Mouse (Mus musculus) gastrocnemius, postnatal 10 days (tissue): ENCODE measurements around the gene Gm49361. TPM values are rescaled to one million over a fixed set of nuclear protein-coding genes. Genes with fewer than 3 reads are reported as not detected.
A peak's percentile ranks its signal among the peaks of the same experiment; 100 is the strongest.

Experiments
- DNase-seq: peaks from one replicate; pipeline ENCODE4 v3.0.0; 2021; ENCODE audit warnings: mixed read lengths
- total RNA-seq, 2 experiments: library from RNA; stranded (reverse); gene quantifications; 2 replicates each; pipeline ENCODE4 v1.2.3; 2021

Gene Gm49361
- total RNA-seq, 2 experiments from 2014 or later: not detected

DNA sequence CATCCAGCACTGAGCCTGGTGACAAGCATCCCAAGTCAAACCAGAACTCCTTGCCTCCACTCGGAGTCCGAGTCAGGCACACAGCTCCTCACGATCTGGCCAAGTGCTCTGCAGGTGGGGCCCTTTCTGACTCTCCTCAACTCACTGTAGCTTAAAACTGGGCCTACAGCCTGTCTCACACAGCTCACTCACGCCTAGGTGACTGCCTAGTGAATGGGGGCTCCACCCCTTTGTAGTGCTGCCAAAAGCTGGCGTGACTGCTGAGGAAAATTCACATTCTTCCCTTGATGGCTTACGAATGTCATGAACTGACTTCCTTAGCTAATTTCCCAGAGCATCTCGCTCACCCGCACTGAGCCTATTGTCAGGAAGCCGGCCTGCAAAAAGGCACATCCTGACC is 15.4 kb downstream of the Gm49361 start:
- DNase-seq: peak; percentile 30

DNA sequence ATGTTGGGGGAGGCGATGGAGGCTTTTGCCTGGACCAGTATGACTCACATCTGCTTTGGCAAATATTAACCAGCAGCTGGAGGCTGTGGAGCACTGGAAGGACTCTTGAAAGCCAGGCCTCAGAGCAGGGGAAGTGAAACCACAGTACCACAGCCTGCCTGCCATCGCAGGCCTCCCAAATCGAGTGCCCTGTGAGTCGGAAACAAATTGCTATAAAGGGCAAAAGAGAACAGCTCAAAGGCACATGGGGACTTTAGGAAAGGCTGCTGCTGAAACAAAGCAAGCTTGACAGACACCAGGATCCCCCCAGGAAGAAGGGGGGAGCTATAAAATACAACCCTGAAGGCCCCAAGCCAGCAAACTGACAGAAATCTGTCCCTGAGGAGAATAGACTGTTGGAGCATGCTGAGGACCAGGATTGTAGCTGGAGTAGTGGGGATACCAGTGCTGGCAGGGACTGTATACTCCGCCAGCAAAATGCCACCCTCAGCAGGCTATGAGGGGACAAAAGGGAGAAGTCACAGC is 15.9 kb downstream of the Gm49361 start:
- DNase-seq: no peak

DNA sequence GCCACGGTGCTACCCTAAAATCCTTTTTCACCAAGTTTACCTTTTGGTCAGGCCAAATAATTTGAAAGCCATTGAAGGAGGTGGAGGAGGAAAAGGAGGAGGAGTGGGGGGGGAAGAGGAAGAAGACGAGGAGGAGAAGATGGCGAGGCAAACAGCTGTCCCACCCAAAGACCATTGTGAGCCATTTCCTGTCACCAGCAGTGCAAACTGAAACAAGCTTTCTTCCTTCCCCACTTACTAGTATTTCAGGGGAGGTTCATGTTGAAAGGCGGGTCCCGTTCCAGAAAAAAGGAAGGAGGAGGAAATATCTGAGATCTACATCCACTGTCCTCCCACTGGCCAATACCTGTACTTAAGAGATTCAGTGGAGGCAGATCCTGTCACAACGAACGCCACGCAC is 16.5 kb downstream of the Gm49361 start:
- DNase-seq: no peak

DNA sequence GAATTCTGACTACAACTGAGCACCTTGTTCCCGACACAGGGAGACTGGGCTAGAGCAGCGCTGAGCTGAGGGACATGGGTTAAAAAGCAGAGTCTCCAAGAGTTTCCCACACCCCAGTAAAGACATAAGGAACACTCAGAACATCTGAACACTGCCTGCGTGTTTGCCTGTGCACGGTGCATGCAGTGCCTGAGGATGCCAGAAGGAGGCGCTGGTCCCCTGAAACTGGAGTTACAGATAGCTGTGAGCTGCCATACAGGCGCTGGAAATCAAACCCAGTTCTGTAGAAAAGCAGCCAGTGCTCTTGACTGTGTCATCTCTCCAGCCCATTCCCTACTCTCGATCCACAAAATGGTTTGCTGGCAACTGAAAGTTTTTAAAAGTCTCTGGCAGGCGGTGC is 19.7 kb downstream of the Gm49361 start:
- no peak for DNase-seq

DNA sequence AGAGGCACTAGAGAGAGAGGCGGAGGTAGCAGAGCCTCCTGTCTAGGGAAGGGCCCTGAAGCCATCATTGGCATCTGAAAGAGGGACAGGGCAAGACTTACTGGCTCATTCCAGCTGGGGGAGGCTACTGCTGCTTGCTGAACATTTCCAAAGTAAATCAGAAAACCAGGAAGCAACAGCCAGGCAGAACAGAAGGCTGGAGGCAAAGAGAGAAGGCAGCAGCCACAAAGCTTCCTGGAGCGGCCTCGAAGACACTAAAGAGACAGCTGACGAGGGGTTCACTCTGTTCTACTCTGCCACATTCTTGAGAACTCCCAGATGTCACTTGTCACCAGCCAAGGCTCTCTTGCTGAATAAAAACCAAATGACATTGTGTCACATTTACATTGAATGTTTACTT is 21.4 kb downstream of the Gm49361 start:
- DNase-seq: no peak

DNA sequence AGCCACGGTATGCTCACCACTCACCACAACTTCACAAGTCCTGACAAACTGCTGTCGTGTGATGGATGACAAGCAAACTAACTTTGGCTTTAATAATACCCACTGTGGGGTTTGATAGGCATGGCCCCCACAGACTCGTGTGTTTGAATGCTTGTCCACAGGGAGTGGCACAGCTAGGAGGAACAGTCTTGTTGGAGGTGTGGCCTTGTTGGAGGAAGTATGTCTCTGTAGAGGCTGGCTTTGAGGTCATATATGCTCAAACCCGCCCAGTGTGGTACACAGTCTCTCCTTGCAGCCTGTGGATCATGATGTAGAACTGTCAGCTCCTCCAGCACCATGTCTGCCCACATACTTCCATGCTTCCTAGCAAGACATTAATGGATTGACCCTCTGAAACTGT is 27.7 kb downstream of the Gm49361 start:
- no peak for DNase-seq

DNA sequence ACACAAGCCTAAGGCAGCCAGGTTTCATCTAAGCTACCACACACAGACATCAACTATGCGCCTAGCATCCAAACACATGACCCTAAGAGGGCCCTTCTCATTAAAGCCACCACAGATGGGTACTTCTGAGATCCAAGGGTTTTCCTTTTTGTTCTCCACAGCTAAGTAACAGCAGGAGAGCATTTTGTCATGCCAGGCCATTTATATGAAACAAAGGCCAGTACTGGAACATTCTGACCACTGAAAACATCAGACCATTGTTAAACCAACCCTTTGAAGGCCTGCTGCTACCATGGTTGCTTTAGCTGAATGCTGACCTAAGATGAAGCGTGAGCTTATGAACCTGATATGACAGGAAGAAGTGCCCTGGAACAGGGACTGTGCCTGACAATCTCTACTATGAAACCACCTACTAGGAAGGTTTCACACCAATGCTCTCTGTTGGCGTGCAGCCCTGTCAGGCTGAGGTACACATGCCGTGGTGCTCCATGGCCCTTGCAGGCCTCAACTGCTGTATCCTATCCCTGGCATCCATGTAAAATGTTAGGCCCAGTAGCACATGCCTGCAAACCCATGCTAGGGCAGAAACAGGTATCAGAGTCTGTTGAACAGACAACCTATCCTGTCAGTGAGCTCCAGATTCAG is 29.2 kb downstream of the Gm49361 start:
- DNase-seq: no peak

DNA sequence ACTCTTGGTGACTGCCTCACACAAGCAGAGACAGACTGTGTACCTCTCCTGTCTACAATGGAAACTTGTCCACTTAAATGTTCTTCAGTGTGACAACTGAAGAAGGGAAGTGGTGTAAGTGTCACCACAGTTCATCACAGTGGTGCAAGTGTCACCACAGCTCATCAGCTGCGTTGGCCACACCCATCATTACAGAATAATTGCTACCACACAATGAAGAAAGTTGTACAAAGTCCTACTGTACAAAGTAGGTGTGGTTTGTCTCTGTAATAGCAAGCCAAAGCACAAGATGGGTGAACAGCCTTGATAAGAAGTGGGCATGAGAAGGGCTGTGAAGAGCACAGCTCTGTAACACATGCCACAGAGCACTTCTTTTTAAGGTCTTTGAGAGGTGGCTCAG is 33.0 kb downstream of the Gm49361 start:
- DNase-seq: no peak

DNA sequence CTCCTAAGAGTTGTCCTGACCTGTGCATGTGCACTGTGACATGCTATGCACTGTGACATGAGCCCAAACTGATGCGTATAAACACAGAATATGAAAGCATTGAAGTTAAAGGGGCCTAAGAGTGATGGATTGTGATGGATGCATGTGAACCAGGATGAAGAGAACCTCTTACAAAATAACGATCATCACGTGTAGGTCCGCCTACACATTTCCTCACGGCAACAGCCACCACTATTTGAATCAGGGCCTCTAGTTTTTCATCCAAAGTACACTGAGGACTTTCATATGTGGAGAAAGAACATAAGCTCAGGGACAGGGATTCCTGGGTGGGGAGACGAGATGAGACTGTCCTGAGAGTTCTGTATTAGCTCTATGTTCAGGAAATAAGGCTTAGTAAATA is 34.8 kb downstream of the Gm49361 start:
- DNase-seq: no peak

DNA sequence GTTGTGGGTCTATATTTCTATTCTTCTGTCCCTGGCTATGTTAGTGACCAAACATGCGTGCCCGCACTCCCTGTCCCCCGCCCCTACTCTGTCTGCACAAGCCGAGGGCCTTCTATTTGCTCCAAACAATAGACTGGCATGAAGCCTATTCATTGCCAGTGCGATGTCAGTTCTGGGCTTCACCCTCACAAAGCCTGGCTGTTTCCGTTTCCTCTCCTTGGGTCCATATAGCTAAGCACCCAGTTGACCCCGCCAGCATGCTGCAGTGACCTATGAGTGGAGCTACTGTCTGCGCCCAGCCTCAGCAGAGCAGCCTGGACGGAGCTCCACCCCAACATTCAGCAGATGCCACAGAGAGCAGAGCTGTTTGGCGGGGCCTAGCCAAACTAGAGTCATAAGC is 36.7 kb downstream of the Gm49361 start:
- no peak for DNase-seq

DNA sequence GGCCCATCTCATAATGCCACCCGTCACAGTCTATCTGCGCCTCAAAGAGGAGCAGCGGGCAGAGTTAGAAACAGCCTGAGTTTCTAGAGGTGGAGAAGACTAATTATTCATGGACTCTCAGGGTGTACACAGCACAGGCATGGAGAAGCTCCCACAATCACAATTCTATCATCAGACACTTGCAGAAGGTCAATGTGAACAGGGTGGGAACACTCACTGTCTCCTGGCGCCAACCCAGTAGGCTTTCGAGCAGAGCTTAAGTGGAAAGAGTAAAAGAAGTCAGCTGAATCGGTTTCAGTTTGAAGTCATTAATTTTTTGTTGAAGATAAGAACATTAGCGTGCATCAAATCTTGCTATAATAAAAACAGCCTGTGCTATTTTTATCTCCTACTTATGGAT is 37.3 kb downstream of the Gm49361 start:
- peak; percentile 52 for DNase-seq

DNA sequence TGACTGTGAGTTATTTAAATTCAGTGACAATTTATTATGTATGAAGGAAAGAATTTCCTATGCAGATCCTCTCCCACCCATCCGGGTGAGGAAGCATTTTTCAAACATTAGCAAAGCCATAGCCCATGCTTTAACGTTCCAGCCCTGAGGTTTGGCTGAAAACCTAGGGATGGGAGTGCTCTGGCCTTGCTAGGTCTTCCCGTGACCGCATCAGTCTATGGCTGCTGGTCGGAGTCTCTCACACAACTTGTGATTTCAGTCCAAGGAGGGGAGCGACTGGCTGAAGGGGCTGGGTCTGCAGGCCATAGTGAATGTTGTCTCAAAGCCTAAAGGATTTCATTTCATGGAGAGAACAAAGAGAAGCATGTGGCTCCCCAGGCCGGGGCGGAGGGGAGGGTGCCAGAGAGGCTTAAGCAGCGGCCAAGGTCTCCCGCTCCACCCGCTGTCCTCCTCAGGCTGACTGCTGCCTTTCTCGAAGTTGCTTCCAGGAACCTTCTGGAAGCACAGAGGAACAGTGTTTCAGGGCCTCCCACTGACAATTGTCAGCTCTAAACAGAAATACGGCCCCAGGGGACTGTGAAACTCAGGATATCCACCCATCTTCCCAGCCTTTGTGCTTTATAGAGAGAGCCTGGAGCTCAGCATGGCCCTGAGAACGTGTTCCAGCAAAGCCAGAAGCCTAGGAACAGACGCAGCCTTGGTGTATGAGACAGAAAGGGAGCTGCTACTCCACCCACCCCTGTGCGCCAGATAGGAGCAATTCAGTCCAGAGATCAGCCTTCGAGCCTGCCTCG is 38.6 kb downstream of the Gm49361 start:
- DNase-seq: peak; percentile 44

DNA sequence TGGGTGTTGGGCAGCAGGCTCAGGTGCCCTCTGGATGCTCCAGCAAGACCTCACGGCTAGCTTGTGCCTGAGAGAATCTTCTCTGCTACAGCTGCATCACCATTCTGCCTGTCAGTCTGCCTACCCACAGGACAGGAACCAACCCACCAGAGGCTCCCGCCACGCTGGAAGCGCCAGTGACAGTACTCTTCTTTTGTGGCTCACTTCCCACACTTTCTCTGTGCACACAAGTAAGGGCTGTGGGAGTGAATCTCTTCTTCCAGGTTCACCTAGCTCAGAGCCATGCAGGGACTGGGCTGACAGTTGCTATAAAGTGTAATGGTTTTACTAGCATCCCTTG is 39.2 kb downstream of the Gm49361 start:
- DNase-seq: no peak

DNA sequence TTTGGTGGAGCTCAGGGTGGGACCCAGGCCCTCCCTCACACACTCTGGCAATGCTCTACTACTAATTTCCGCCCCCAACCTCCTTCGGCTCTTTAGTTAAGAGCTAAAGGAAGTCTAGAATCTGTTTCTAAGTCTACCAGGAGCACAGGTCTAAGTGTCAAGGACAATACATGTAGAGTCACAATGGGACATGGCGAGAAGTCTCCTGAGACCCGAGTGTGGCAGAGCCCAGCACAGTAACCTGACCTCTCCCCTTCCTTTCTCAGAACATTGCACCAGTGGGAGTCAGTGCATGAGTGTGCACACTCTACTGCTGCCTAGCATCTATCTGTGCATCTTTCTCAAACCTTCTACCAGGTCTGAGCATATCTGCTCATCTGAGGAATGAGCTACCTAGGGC is 40.1 kb downstream of the Gm49361 start:
- DNase-seq: no peak

DNA sequence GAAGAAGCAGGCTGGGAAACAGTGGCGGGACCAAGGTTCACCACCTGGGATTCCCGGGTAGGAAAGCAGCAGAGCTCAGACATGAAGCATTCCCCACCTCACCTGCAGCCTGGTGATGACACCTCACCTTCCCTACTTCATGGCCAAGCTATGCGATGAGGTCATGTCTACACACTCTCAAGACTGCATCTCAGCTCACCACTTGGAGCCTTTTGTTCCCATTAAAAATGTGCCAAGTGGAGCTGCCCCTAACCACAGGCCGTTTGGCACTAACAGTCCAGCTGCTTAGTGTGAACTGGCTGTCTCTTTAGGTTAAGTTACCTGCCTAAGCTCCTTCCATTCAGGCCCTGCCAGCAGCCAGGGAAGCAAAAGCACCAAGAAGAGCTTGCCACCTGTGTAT is 40.8 kb downstream of the Gm49361 start:
- no peak for DNase-seq

DNA sequence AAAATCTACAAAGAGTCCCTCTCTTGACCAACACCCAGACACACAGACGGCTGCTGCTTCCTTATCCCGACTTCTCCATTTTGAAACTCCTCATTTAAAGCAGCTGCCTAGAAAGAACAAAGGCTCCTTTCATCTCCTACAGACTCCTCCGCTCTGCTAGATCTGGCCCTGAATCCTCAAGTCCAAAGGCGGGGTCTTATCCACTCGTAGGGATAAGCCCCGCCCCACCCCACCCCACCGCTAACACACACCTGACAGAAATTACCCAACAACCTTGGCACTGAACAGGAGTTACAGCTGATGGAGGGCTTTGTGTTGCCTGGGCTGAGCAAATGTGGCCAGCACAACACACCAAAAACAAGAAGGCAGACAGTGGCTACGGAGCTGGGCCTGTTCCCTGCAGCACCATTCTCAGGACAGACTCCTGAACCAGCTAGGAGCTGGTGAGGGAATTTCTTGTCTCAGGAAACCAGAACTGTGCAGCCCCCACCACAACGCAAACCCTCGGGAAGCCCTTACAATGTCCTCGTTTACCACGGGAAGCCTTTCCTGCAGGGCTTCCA is 43.9 kb downstream of the Gm49361 start:
- DNase-seq: no peak

DNA sequence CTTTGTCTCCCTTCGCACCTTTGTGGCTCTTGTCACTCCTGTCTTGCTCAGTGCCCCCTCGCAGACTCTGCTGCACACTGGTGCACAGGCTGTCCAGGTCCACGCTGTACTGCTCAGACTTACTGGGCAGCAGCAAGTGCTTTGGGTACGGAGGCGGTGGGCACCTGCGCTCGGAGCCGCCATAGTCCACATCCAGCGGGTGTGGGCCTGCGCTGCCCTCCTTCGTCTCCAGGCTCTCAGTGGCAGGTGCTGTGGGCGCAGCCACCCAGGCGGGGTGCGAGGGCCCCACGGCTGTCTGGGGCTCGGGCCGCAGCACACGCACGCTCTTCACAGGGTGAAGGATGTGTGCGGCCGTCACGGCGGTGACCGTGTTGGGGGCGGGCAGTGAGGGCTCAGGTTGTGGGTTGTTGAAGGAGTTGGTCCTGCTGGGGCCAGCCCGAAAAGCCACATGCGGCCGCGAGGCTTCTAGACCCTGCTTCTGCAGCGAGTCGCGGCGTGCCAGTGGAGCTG is 46.4 kb downstream of the Gm49361 start:
- no peak for DNase-seq

DNA sequence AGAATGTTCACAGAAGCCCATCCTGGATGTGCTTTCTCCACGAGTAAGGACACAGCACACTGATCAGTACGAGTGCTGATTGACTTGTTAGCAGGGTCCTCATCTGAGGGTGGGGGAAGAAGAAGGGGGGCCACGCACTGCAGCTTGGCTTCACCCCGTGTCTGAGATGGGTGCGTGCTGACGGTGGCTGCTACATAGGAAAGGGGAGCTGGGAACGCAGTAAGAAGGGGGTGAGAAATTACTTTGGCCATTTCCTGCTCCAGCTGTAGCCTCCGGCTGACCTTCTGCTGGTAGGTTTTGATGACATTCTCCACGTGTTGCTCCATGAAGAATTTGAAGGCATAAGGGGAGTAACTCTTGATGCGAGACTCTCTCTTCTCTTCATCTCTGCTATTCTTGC is 46.9 kb downstream of the Gm49361 start:
- DNase-seq: no peak

DNA sequence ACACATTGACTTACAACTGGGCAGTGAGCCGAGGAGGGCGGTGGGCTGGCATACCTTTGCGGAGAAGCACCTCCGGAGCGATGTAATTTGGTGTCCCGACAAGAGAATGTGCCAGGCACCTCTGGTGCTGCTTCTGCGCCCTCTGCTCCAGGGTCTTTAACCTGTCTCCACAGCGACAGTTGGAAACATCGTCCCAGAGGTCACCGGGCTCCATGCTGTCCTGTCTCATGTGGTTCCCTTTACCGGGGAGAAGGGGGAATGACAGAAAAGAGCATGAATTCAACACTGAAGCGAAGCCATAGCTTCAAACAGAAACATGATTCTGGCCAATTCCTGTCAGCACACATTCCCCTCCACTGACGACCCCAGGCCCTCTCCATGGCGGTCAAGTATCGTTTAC is 49.8 kb downstream of the Gm49361 start:
- DNase-seq: no peak

DNA sequence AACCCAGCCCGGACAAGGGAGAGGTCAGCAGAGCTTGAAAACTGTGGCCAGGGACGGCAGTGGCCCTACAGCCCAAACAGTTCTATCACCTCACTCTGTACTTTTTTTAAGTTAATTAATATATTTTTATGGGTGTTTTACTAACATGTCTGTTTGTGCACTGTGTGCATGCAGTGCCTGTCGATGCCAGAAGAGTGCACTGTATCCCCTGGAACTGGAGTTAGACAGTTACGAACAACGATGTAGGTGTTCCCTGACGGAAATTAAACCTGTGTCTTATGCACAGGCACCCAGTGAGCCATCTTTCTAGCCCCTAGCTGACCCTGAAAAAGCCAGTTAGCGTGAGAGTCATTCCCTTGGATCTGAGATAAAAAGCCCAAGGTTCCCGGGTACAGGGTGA is 50.4 kb downstream of the Gm49361 start:
- DNase-seq: no peak

DNA sequence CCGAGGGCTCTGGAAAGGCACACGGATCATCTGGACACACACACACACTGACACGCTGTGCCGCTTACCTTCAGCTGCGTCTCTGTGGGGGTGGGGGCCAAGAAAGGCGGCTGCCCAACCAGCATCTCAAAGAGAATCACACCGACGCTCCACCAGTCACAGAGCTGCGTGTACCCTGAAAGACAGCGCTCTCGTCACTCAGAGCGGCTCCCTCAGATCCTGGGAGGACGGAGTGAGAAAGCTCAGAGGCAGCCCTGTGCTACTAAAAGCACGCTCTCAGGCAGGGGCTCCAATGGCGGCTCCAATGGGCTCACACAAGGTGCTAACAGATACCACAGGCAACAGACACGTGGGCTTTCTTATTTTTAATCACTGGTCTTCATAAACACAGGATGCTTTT is 51.7 kb downstream of the Gm49361 start:
- DNase-seq: no peak

DNA sequence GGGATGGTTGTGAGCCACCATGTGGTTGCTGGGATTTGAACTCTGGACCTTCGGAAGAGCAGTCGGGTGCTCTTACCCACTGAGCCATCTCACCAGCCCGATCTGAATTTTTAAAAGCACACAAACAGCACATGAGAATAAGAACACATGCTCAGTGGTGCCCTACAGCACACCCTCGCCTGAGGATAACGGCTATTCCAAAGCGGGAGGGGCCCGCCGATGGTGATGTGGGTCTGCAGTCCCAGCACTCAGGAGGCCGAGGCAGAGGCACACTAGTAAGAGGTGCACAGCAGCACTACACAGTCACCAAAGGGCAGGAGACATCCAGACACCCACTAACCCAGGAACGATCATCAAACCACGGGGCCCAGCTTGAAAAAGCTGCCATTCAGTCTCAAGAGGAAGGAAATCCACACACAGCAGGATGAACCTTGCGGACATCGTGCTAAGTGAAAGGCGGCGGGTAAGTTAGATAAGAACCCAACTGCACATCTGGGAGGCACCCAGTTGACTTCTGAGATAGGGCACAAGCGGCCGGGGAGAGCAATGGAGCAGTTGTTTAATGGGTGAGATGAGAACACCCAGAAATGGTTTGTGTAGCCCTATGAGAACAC is 53.3 kb downstream of the Gm49361 start:
- DNase-seq: no peak

DNA sequence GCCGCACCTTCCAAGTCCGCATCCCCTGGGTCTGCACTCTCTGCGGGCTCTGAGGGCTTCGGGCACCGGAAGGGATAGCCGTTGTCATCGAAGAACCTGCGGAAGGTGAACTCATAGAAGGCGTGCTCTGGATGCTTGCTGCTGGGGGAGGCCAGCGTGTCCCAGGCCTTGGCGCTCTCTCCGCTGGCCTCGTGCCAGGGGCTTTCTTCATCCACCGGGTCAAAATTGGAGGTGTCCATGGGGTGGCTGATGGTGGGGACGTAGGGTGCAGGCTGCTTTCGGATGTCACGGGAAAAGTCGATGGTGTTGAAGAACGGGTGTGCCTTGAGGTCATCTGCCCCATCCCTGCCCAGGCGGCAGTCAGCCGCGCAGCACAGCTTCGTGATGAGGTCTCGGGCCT is 54.6 kb downstream of the Gm49361 start:
- no peak for DNase-seq
